Mouse (Mus musculus) heart, embryonic 10.5 days (tissue): ENCODE measurements around the gene Tm2d3. TPM values are rescaled to one million over a fixed set of nuclear protein-coding genes. Genes with fewer than 3 reads are reported as not detected.
A peak's percentile ranks its signal among the peaks of the same experiment; 100 is the strongest.

ENCODE experiments used
- DNase-seq: peaks from one replicate; pipeline ENCODE4 v3.0.0-alpha.2; 2017; ENCODE audit warnings: low spot score
- H3K27ac ChIP-seq: fragments of 300-500 bp; sonication (generic); 2 replicates; pipeline ENCODE4 v1.5.1; 2016; ENCODE audit warnings: mild to moderate bottlenecking
- H3K27me3 ChIP-seq: fragments of 300-500 bp; sonication (generic); 2 replicates; pipeline ENCODE4 v1.6.1; 2016; ENCODE audit warnings: mild to moderate bottlenecking; ENCODE audit not compliant: poor library complexity, insufficient read depth, severe bottlenecking
- H3K36me3 ChIP-seq: fragments of 300-500 bp; sonication (generic); 2 replicates; pipeline ENCODE4 v1.6.1; 2016; ENCODE audit warnings: mild to moderate bottlenecking, moderate library complexity
- H3K4me1 ChIP-seq: fragments of 300-500 bp; sonication (generic); 2 replicates; pipeline ENCODE4 v1.6.1; 2016; ENCODE audit warnings: mild to moderate bottlenecking
- H3K4me3 ChIP-seq: fragments of 300-500 bp; sonication (generic); 2 replicates; pipeline ENCODE4 v1.5.1; 2016; ENCODE audit warnings: mild to moderate bottlenecking, moderate library complexity
- H3K9me3 ChIP-seq: fragments of 300-500 bp; sonication (generic); 2 replicates; pipeline ENCODE4 v1.6.1; 2016; ENCODE audit warnings: mild to moderate bottlenecking, moderate library complexity
- WGBS: fragments of 180-500 bp; shearing (Covaris S2); methylation state at CpG from one replicate; pipeline ENCODE4 v1.1.7; 2016; 5-methylcytosine and 5-hydroxymethylcytosine counted together
- polyA plus RNA-seq: library from polyadenylated mRNA; unstranded; fragments of >200 nt; fragmentation: Nextera tagmentation; extraction: Ambion mirVana; gene quantifications from 2 replicates; pipeline ENCODE4 v1.2.1, GENCODE M21; 2016

Tm2d3 gene
- polyA plus RNA-seq, 1 experiment from 2014 or later: 59.0 TPM

DNA sequence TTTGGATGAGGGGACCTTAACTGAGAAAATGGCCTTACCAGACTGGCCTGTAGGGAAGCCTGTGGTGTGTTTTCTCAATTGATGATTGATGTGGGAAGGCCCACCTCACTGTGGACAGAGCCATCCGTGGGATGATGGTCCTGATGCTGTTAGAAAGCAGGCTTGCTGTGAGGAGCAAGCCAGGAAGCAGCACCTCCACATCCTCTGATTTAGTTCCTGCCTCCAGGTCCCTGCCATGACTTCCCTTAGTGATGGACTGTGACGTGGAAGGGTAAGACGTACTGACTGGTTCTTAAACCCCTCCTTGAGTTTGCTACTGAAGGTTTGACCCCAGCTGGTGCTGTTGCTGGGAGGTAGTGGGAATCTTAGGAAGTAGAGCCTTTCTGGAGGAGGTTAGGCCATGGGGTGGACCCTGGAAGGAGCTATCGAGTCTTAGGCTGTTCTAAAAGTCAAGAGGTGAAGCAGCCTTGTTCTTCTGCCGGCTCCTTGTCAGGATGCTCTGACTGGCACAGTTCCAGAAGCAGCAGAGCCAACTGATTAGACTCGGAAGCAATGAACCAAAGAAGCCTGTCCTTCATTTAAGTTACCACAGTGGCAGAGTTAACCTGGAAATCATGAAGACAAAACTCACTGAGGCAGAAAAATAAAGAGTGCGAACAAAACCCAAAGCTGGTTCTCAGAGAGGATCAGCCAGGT, 11.9 kb upstream of the Tm2d3 start:
- H3K36me3 ChIP-seq: peaks cover 18% of the 10 kb centered on the region; the same call in 1 of the 2 replicates
- H3K27me3 ChIP-seq: no peaks in the 10 kb centered on the region
- H3K27ac ChIP-seq: no peak overlapping the region
- 79% methylated on average over 7 of the region's 7 CpGs for WGBS
- H3K4me3 ChIP-seq: no peak overlapping the region
- no peaks in the 10 kb centered on the region for H3K9me3 ChIP-seq
- peak; percentile 61 for DNase-seq
- no peaks in the 10 kb centered on the region for H3K4me1 ChIP-seq

- Histone ChIP-seq H3K9me3 (no peaks in the 10 kb centered on the region), H3K27ac (no peak overlapping the region), H3K36me3 (peaks cover 15% of the 10 kb centered on the region; the same call in 1 of the 2 replicates), H3K4me1 (no peaks in the 10 kb centered on the region), H3K4me3 (no peak overlapping the region), H3K27me3 (no peaks in the 10 kb centered on the region)
- no peak for DNase-seq
- 68% methylated on average over 5 of the region's 5 CpGs for WGBS
Measured at GRCm38 (mm10) chr7:65681166-65681565, 9.8 kb upstream of the Tm2d3 start.

DNA sequence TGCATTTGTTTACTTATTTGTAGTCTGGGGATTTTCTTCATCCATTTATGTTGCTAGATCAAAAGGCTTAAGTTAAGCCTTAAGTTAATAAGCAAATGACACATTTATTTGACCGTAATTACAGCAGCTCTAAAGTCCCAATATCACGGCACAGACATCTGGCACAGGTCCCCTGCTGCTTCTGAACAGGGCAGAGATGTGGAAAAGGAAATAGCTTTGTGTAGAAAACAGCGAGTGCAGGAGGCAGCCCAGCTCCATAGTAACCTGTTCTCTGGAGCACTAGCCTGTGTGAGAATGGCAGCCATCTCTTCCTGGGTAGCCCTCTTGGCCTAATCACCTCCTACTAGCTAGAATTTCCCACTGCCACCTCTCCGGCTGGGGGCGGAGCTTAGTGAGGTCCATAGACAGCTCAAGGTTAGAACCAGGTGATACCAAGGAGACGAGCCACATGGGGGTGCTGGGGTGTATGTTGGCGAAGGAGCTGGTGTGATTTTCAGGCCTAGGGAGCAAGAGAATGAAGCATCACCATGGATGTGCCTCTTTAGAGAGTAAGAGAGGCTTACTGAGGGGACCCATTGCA, 6.6 kb upstream of the Tm2d3 start:
- no peaks in the 10 kb centered on the region for H3K9me3 ChIP-seq

GRCm38 (mm10) chr7:65686664-65687063, 4.3 kb upstream of the Tm2d3 start:
- H3K27ac ChIP-seq: no peak overlapping the region
- no peak overlapping the region for H3K4me3 ChIP-seq
- 89% methylated on average over 9 of the region's 9 CpGs for WGBS
- no peaks in the 10 kb centered on the region for H3K4me1 ChIP-seq
- H3K36me3 ChIP-seq: peaks cover 16% of the 10 kb centered on the region; the same call in 1 of the 2 replicates
- no peaks in the 10 kb centered on the region for H3K27me3 ChIP-seq
- no peaks in the 10 kb centered on the region for H3K9me3 ChIP-seq
- DNase-seq: peak; percentile 61

More for the DNA sequence above, 6.6 kb upstream of the Tm2d3 start:
- WGBS: 67% methylated on average over 7 of the region's 7 CpGs
- Histone ChIP-seq H3K4me3 (no peak overlapping the region), H3K36me3 (peaks cover 16% of the 10 kb centered on the region; the same call in 1 of the 2 replicates), H3K4me1 (no peaks in the 10 kb centered on the region), H3K27ac (no peak overlapping the region), H3K27me3 (no peaks in the 10 kb centered on the region)
- no peak for DNase-seq

- Histone ChIP-seq H3K4me3 (no peak overlapping the region), H3K36me3 (peaks cover 24% of the 10 kb centered on the region), H3K27me3 (no peaks in the 10 kb centered on the region), H3K9me3 (no peaks in the 10 kb centered on the region), H3K4me1 (peaks cover 12% of the 10 kb centered on the region), H3K27ac (no peak overlapping the region)
- WGBS: 88% methylated on average over 8 of the region's 8 CpGs
- peak; percentile 51 for DNase-seq
Measured at GRCm38 (mm10) chr7:65691929-65692605, 1.1 kb downstream of the Tm2d3 start.

DNA sequence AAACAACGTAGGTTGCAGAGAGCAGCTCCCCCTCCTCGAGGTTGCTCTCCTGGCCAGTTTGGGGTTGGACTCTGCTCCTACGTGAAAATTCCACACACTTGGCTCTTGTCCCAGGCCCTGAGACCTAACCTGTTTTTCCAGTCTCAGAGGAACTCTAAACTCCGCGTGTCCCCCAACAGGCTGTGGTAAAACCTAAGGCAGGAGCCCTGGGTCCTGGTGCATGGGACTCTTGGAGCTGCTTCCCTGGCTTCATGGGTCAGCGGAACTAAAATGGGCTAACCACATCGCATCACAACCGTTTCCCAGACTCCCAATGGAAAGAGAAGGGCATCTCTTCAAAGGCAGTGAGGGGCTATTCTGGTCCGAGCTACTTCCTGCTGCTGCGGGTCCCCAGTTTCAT, 1.9 kb downstream of the Tm2d3 start:
- Histone ChIP-seq H3K4me3 (peak overlapping the region; percentile 94), H3K36me3 (peaks cover 27% of the 10 kb centered on the region), H3K27ac (peak overlapping the region; percentile 93), H3K9me3 (no peaks in the 10 kb centered on the region), H3K27me3 (no peaks in the 10 kb centered on the region), H3K4me1 (peaks cover 12% of the 10 kb centered on the region)
- 3% methylated on average over 10 of the region's 10 CpGs for WGBS
- no peak for DNase-seq

DNA sequence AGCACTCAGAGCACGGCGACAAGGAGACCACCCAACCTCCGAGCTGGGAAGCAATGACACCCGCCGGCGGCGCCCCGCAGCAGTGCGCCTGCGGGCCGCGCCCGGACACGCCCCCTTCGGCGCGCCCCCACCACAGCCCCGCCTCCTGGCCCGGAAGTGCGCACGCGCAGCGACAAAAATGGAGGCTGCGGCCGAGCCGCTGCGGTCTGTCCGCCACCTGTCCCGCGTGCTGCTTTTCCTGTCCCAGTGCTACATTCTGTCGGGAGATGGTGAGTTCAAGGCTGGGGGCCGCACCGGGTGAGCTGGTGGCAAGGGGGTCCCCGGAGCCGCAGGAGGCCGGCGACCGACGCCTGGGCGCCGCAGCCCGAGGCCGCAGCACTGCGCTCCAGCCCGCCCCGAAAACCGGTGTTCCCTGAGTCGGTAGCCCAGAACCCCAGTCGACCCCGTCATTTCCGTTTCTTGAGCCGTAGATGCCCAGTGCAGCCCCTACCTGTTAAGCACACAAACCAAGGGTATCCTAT, 2.4 kb downstream of the Tm2d3 start:
- peak overlapping the region; percentile 93 for H3K27ac ChIP-seq
- peak; percentile 93 for DNase-seq
- no peaks in the 10 kb centered on the region for H3K9me3 ChIP-seq
- no peaks in the 10 kb centered on the region for H3K27me3 ChIP-seq
- H3K4me3 ChIP-seq: peak overlapping the region; percentile 94
- under 1% methylated on average over 52 of the region's 52 CpGs for WGBS
- H3K36me3 ChIP-seq: peaks cover 31% of the 10 kb centered on the region
- peaks cover 12% of the 10 kb centered on the region for H3K4me1 ChIP-seq

GRCm38 (mm10) chr7:65696450-65696849, 5.5 kb downstream of the Tm2d3 start:
- no peak overlapping the region for H3K27ac ChIP-seq
- H3K4me3 ChIP-seq: no peak overlapping the region
- 65% methylated on average over 2 of the region's 2 CpGs for WGBS
- peaks cover 12% of the 10 kb centered on the region for H3K4me1 ChIP-seq
- DNase-seq: no peak
- H3K9me3 ChIP-seq: no peaks in the 10 kb centered on the region
- peaks cover 60% of the 10 kb centered on the region for H3K36me3 ChIP-seq
- no peaks in the 10 kb centered on the region for H3K27me3 ChIP-seq

DNA sequence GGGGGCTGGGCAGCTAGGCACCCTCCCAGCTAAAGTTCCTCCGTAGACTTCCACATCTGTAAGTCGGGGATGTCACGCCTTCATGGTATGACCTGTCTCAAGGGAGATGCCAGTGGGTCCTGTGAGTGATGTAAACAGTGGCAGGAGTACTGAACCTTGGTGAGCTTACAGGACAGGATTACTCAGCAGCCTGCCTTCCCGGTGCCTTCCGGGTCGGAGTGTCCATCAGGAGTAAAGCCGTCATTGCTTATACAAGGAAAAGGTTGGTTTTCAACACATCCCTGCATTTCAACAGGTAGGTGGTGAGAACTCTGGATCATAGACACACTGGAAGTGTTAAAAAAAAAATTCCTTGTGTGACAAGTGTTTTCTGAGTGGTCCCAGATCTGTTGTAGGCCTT, 11.1 kb downstream of the Tm2d3 start:
- no peak for DNase-seq
- no peaks in the 10 kb centered on the region for H3K9me3 ChIP-seq
- no peak overlapping the region for H3K4me3 ChIP-seq
- 77% methylated on average over 7 of the region's 7 CpGs for WGBS
- H3K4me1 ChIP-seq: peaks cover 7% of the 10 kb centered on the region; the same call in 1 of the 2 replicates
- peaks cover 53% of the 10 kb centered on the region for H3K36me3 ChIP-seq
- no peak overlapping the region for H3K27ac ChIP-seq
- 0 out of 2 replicates have a peak, but pooled peaks cover 3% of the 10 kb centered on the region for H3K27me3 ChIP-seq

- Histone ChIP-seq H3K4me1 (peaks cover 7% of the 10 kb centered on the region; the same call in 1 of the 2 replicates), H3K36me3 (peaks cover 26% of the 10 kb centered on the region), H3K27ac (peak overlapping the region; percentile 32; the same call in 1 of the 2 replicates), H3K4me3 (peak overlapping the region; percentile 50), H3K27me3 (0 out of 2 replicates have a peak, but pooled peaks cover 3% of the 10 kb centered on the region), H3K9me3 (no peaks in the 10 kb centered on the region)
- peak; percentile 86 for DNase-seq
- WGBS: 11% methylated on average over 10 of the region's 10 CpGs
Measured at GRCm38 (mm10) chr7:65704818-65705242, 13.9 kb downstream of the Tm2d3 start.

DNA sequence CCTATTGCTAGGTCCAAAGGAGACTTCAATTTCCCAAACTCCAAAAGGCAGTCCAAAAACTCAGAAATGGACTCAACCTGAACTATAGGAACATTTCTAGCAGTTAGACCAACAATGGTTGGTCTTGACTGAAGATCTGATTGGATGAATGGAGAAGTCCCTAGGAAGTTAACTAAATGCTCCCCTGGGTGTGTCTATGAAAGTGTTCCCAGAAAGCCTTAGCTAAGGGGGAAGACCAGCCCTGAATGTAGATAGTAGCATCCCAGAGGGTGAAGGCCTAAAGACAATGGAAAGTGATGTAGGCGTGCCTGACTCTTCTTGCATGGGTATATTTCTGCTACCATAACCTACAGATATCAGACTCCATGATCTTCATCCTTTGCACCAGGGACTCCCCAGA, 17.5 kb downstream of the Tm2d3 start:
- no peak for DNase-seq

GRCm38 (mm10) chr7:65710301-65710700, 19.3 kb downstream of the Tm2d3 start:
- no peaks in the 10 kb centered on the region for H3K36me3 ChIP-seq
- no peak overlapping the region for H3K27ac ChIP-seq
- no peaks in the 10 kb centered on the region for H3K9me3 ChIP-seq
- peaks cover 4% of the 10 kb centered on the region; the same call in 1 of the 2 replicates for H3K4me1 ChIP-seq
- H3K4me3 ChIP-seq: no peak overlapping the region
- 78% methylated on average over 3 of the region's 3 CpGs for WGBS
- no peak for DNase-seq
- peaks cover 4% of the 10 kb centered on the region; the same call in 1 of the 2 replicates for H3K27me3 ChIP-seq

More for the DNA sequence above, 17.5 kb downstream of the Tm2d3 start:
- H3K4me1 ChIP-seq: peaks cover 7% of the 10 kb centered on the region; the same call in 1 of the 2 replicates
- H3K27me3 ChIP-seq: peaks cover 5% of the 10 kb centered on the region; the same call in 1 of the 2 replicates
- H3K4me3 ChIP-seq: no peak overlapping the region
- no peaks in the 10 kb centered on the region for H3K36me3 ChIP-seq
- 72% methylated on average over 1 of the region's 1 CpGs for WGBS
- H3K9me3 ChIP-seq: no peaks in the 10 kb centered on the region
- no peak overlapping the region for H3K27ac ChIP-seq
